ENCODE assay signal across 17 mouse cellular contexts in the genomic region with DNA sequence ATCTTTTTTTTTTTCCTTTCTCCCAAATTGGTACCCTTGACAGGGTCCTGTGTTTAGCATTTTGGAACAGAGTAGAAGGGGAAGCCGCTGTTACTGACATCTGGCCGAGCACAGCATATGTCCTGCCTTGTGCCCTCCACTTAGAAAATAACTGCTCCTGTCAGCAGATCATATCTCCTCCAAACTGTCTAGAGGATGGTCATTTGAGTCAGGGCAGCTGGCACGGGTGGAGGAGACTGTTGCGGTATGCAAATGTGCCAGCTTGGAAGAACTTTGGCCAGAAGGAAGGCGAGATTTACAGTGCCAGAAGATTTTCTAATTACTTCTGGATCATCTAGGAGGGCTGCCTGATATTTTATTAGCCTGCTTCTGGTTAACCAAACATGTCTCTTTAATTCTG.
DNase-seq lines count a peak whose midpoint lies in the region; ATAC-seq and TF ChIP-seq lines count a peak whose summit lies in the region.
"Had no signal": no experiment of that assay in that cellular context is flagged by ENCODE, and none has a peak within 500 bp of the region (broad histone marks: within the 10 kb centered on the region; RNA-seq: fewer than 3 reads in every experiment).

No protein-coding gene starts in this region.

- peak; percentile 73 to 76 for DNase-seq in cerebellum, postnatal 10 days
- no peak for DNase-seq in cerebellum, adult 2 months
- DNase-seq in hindbrain, postnatal 0 days (ENCODE audit: low spot score), result peak; percentile 58
- no peak for DNase-seq in hindbrain, embryonic 11.5 days (ENCODE audit: low spot score)
- DNase-seq in limb, embryonic 10.5 days (ENCODE audit: low spot score), result no peak
- no peak for DNase-seq in layer of hippocampus, adult 18-20 months (ENCODE audit: low spot score in 2 of 2)
- no peak for DNase-seq in left cerebral cortex, adult 11 months (ENCODE audit: low spot score)
- DNase-seq: gastrocnemius, postnatal 36 days; lung, postnatal 14 days; right cerebral cortex, postnatal 14 days had no signal

- TF ChIP-seq CTCF in cerebellum, adult 2 months (IDR thresholded peaks at IDR 0.05; ENCODE audit: borderline replicate concordance, insufficient read depth, low read depth, low read length), result no peak
- no peak for TF ChIP-seq CTCF in hindbrain, postnatal 0 days (IDR thresholded peaks at IDR 0.05; ENCODE audit: low read depth)

- 8% methylated on average over 5 of the region's 5 CpGs for WGBS in cerebellum, adult 2 months
- 51% methylated on average over 5 of the region's 5 CpGs for WGBS in hindbrain, postnatal 0 days
- WGBS in hindbrain, embryonic 11.5 days, result 82% methylated on average over 5 of the region's 5 CpGs
- WGBS in limb, embryonic 13.5 days, result 32% methylated on average over 5 of the region's 5 CpGs
- WGBS in limb, embryonic 10.5 days, result 69% methylated on average over 5 of the region's 5 CpGs

- no peak overlapping the region for H3K4me2 ChIP-seq in hindbrain, postnatal 0 days (ENCODE audit: low read depth, low read length)
- no peak overlapping the region for H3K4me2 ChIP-seq in hindbrain, embryonic 11.5 days (replicated peaks; ENCODE audit: low read depth, low read length)
- no peak overlapping the region for H3K4me2 ChIP-seq in limb, embryonic 13.5 days (replicated peaks)
- H3K4me2 ChIP-seq: forebrain, embryonic 13.5 days; liver, embryonic 15.5 days had no signal

- no peak for TF ChIP-seq POLR2A in cerebellum, adult 2 months (IDR thresholded peaks at IDR 0.05; ENCODE audit: borderline replicate concordance, insufficient read depth, low read length)

- H3K9ac ChIP-seq in hindbrain, postnatal 0 days (replicated peaks; ENCODE audit: low read length), result no peak overlapping the region
- no peak overlapping the region for H3K9ac ChIP-seq in hindbrain, embryonic 11.5 days (ENCODE audit: low read depth, low read length)
- no peak overlapping the region for H3K9ac ChIP-seq in limb, embryonic 13.5 days
- H3K9ac ChIP-seq: forebrain, embryonic 13.5 days; liver, embryonic 15.5 days had no signal

- H3K27me3 ChIP-seq in cerebellum, adult 2 months (ENCODE audit: control insufficient read depth, insufficient read depth, low read length), result no peaks in the 10 kb centered on the region
- H3K27me3 ChIP-seq in hindbrain, postnatal 0 days (ENCODE audit: insufficient read depth, low read length), result no peaks in the 10 kb centered on the region
- H3K27me3 ChIP-seq in hindbrain, embryonic 11.5 days (ENCODE audit: control insufficient read depth, insufficient read depth, low read length), result no peaks in the 10 kb centered on the region
- no peaks in the 10 kb centered on the region for H3K27me3 ChIP-seq in limb, embryonic 13.5 days
- H3K27me3 ChIP-seq in limb, embryonic 10.5 days (ENCODE audit: low read depth, poor library complexity, severe bottlenecking), result no peaks in the 10 kb centered on the region
- H3K27me3 ChIP-seq: liver, embryonic 15.5 days; megakaryocyte, embryonic 14.5 days had no signal

- H3K4me1 ChIP-seq in cerebellum, adult 2 months (ENCODE audit: control insufficient read depth, insufficient read depth, low read length), result no peaks in the 10 kb centered on the region
- no peaks in the 10 kb centered on the region for H3K4me1 ChIP-seq in hindbrain, postnatal 0 days (ENCODE audit: insufficient read depth, low read length)
- H3K4me1 ChIP-seq in hindbrain, embryonic 11.5 days (replicated peaks; ENCODE audit: control insufficient read depth, insufficient read depth, low read length), result no peaks in the 10 kb centered on the region
- peaks cover 6% of the 10 kb centered on the region for H3K4me1 ChIP-seq in limb, embryonic 13.5 days
- H3K4me1 ChIP-seq in limb, embryonic 10.5 days, result 0 out of 2 replicates have a peak, but pooled peaks cover 4% of the 10 kb centered on the region
- H3K4me1 ChIP-seq: embryonic facial prominence, embryonic 10.5 days; forebrain, embryonic 13.5 days; liver, embryonic 15.5 days; megakaryocyte, embryonic 14.5 days had no signal

- H3K27ac ChIP-seq in cerebellum, adult 2 months (ENCODE audit: insufficient read depth, low read length), result no peak overlapping the region
- no peak overlapping the region for H3K27ac ChIP-seq in hindbrain, postnatal 0 days
- H3K27ac ChIP-seq in hindbrain, embryonic 11.5 days (ENCODE audit: low read depth, low read length), result no peak overlapping the region
- H3K27ac ChIP-seq in limb, embryonic 13.5 days, result no peak overlapping the region
- no peak overlapping the region for H3K27ac ChIP-seq in limb, embryonic 10.5 days
- H3K27ac ChIP-seq: embryonic facial prominence, embryonic 10.5 days; forebrain, embryonic 13.5 days; liver, embryonic 15.5 days had no signal

- no peak overlapping the region for H3K4me3 ChIP-seq in cerebellum, adult 2 months (replicated peaks; ENCODE audit: insufficient read depth, low read depth, low read length)
- H3K4me3 ChIP-seq in hindbrain, postnatal 0 days (ENCODE audit: low read length), result no peak overlapping the region
- H3K4me3 ChIP-seq in hindbrain, embryonic 11.5 days (ENCODE audit: low read depth, low read length), result no peak overlapping the region
- H3K4me3 ChIP-seq in limb, embryonic 13.5 days, result no peak overlapping the region
- H3K4me3 ChIP-seq in limb, embryonic 10.5 days, result no peak overlapping the region
- H3K4me3 ChIP-seq: embryonic facial prominence, embryonic 10.5 days; forebrain, embryonic 13.5 days; liver, embryonic 15.5 days; megakaryocyte, embryonic 14.5 days had no signal

- peak; percentile 75 for ATAC-seq in hindbrain, postnatal 0 days
- no peak for ATAC-seq in hindbrain, embryonic 11.5 days (ENCODE audit: low FRiP score)
- ATAC-seq in limb, embryonic 13.5 days (ENCODE audit: low FRiP score, low read depth), result peak; percentile 19; the same call in 1 of the 2 replicates
- ATAC-seq: forebrain, embryonic 13.5 days; hindbrain, embryonic 16.5 days; midbrain, embryonic 16.5 days had no signal

- no peaks in the 10 kb centered on the region for H3K9me3 ChIP-seq in hindbrain, postnatal 0 days (ENCODE audit: low read length)
- H3K9me3 ChIP-seq in hindbrain, embryonic 11.5 days (ENCODE audit: control insufficient read depth, low read length), result no peaks in the 10 kb centered on the region
- no peaks in the 10 kb centered on the region for H3K9me3 ChIP-seq in limb, embryonic 13.5 days
- no peaks in the 10 kb centered on the region for H3K9me3 ChIP-seq in limb, embryonic 10.5 days (replicated peaks)
- H3K9me3 ChIP-seq: embryonic facial prominence, embryonic 10.5 days; forebrain, embryonic 13.5 days; liver, embryonic 15.5 days had no signal

- H3K36me3 ChIP-seq in hindbrain, postnatal 0 days (ENCODE audit: insufficient read depth, low read length), result no peaks in the 10 kb centered on the region
- no peaks in the 10 kb centered on the region for H3K36me3 ChIP-seq in hindbrain, embryonic 11.5 days (ENCODE audit: control insufficient read depth, insufficient read depth, low read length)
- H3K36me3 ChIP-seq in limb, embryonic 13.5 days, result no peaks in the 10 kb centered on the region
- no peaks in the 10 kb centered on the region for H3K36me3 ChIP-seq in limb, embryonic 10.5 days
- H3K36me3 ChIP-seq: embryonic facial prominence, embryonic 10.5 days; liver, embryonic 15.5 days had no signal

Comparison
In these comparisons a context has a peak if more than half of its experiments do, and no peak if none do; other contexts are left out.
1. DNase-seq: peak in cerebellum, postnatal 10 days (2 of 2) and hindbrain, postnatal 0 days (single experiment); none in cerebellum, adult 2 months (0 of 2), hindbrain, embryonic 11.5 days (single experiment), limb, embryonic 10.5 days (single experiment), layer of hippocampus, adult 18-20 months (0 of 2) and left cerebral cortex, adult 11 months (single experiment).